Mouse (Mus musculus) myocyte (in vitro differentiated cells): ENCODE results near the gene Cldn22. TPM values are rescaled to one million over a fixed set of nuclear protein-coding genes. Genes with fewer than 3 reads are reported as not detected.

Experiments
- H3K27me3 ChIP-seq: one replicate; pipeline ENCODE4 v1.6.1; 2011; ENCODE audit not compliant: control insufficient read depth, insufficient read depth, insufficient read length
- H3K36me3 ChIP-seq: one replicate; pipeline ENCODE4 v1.6.1; 2011; ENCODE audit not compliant: control insufficient read depth, insufficient read depth
- H3K4me2 ChIP-seq: one replicate; pipeline ENCODE4 v1.6.1; 2011; ENCODE audit warnings: low read depth, control low read depth
- H3K4me3 ChIP-seq: one replicate; pipeline ENCODE4 v1.5.1; 2011; ENCODE audit warnings: mild to moderate bottlenecking, control low read depth, moderate library complexity
- H3K79me2 ChIP-seq: one replicate; pipeline ENCODE4 v1.6.1; 2011; ENCODE audit not compliant: control insufficient read depth, insufficient read depth
- H3ac ChIP-seq: one replicate; pipeline ENCODE4 v1.6.1; 2011; ENCODE audit not compliant: control insufficient read depth, insufficient read length
- CEBPB ChIP-seq: IDR thresholded peaks from 2 replicates; pipeline ENCODE4 v1.6.1; 2011; ENCODE audit warnings: mild to moderate bottlenecking, moderate library complexity; ENCODE audit not compliant: poor library complexity, insufficient read depth, severe bottlenecking
- E2F4 ChIP-seq: IDR thresholded peaks from one replicate; pipeline ENCODE4 v1.6.1; 2011; ENCODE audit warnings: mild to moderate bottlenecking, control low read depth, moderate library complexity; ENCODE audit not compliant: insufficient read depth
- MAX ChIP-seq: IDR thresholded peaks from one replicate; pipeline ENCODE4 v1.6.1; 2011; ENCODE audit warnings: low read depth, mild to moderate bottlenecking, control low read depth
- MYOD1 ChIP-seq, 3 experiments: IDR thresholded peaks; one replicate each; pipeline ENCODE4 v1.6.1; 2011; ENCODE audit warnings: control low read depth in 2 of 3, low read depth in 2 of 3, mild to moderate bottlenecking in 2 of 3, moderate library complexity in 1 of 3; ENCODE audit not compliant: insufficient read length in 2 of 3, control insufficient read depth in 1 of 3
- MYOG ChIP-seq, 3 experiments: IDR thresholded peaks; one replicate each; pipeline ENCODE4 v1.6.1; 2011; ENCODE audit warnings: control low read depth in 2 of 3, low read depth in 2 of 3, mild to moderate bottlenecking in 2 of 3; ENCODE audit not compliant: insufficient read length in 2 of 3, control insufficient read depth in 1 of 3, insufficient read depth in 1 of 3
- POLR2A ChIP-seq: IDR thresholded peaks from one replicate; pipeline ENCODE4 v1.6.1; 2011; ENCODE audit warnings: low read depth, mild to moderate bottlenecking, control low read depth, moderate library complexity; ENCODE audit not compliant: insufficient read length
- POLR2AphosphoS2 ChIP-seq: IDR thresholded peaks from one replicate; pipeline ENCODE4 v1.6.1; 2011; ENCODE audit warnings: low read depth, control low read depth; ENCODE audit not compliant: insufficient read length
- REST ChIP-seq: IDR thresholded peaks from one replicate; pipeline ENCODE4 v1.6.1; 2011; ENCODE audit warnings: mild to moderate bottlenecking, control low read depth, moderate library complexity; ENCODE audit not compliant: insufficient read depth, insufficient read length
- SRF ChIP-seq: IDR thresholded peaks from one replicate; pipeline ENCODE4 v1.6.1; 2011; ENCODE audit warnings: low read depth; ENCODE audit not compliant: control insufficient read depth, insufficient read length
- TCF12 ChIP-seq: IDR thresholded peaks from one replicate; pipeline ENCODE4 v1.6.1; 2011; ENCODE audit warnings: mild to moderate bottlenecking, control low read depth; ENCODE audit not compliant: poor library complexity, insufficient read depth, severe bottlenecking
- TCF3 ChIP-seq: IDR thresholded peaks from one replicate; pipeline ENCODE4 v1.6.1; 2011; ENCODE audit warnings: low read depth, control low read depth; ENCODE audit not compliant: insufficient read length
- USF1 ChIP-seq: IDR thresholded peaks from one replicate; pipeline ENCODE4 v1.6.1; 2011; ENCODE audit warnings: low read depth, mild to moderate bottlenecking, control low read depth, moderate library complexity
- polyA plus RNA-seq: library from polyadenylated mRNA; unstranded; fragments of >200 nt; fragmentation: generic; extraction: Trizol; gene quantifications from one replicate; pipeline ENCODE4 v1.2.1, GENCODE M21; 2012; ENCODE audit warnings: missing spikeins

Gene Cldn22
- not detected for polyA plus RNA-seq

DNA sequence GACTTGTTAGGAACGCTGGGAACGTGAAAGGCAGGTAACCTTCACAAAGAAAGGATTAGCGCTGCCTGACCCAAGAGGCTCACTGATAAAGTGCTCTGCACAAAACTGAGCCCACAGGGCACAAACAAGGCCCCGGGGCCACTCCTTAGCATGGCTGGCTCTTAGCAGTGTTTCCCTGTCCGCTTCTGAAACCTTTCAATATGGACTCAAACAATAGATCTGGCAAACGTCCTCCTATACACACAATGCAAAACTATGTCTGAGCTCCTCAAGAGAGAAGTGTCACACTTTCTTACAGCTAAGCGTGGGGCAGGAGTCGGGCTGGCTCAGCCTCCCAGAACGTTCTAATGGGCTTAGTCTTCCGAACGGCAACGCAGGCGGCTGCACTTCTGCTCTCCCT, at the start of gene Cldn22:
Gene Cldn22, plus strand, starts transcription at position 301 of the 400 bp plus-strand sequence.
- Histone ChIP-seq H3K36me3 (peaks cover 4% of the 10 kb centered on the region), H3K4me3 (no peak within 1 kb of the TSS), H3ac (no peak within 1 kb of the TSS), H3K27me3 (no peaks in the 10 kb centered on the region), H3K79me2 (no peaks in the 10 kb centered on the region), H3K4me2 (no peak within 1 kb of the TSS)
- TF ChIP-seq POLR2A = no peak

DNA sequence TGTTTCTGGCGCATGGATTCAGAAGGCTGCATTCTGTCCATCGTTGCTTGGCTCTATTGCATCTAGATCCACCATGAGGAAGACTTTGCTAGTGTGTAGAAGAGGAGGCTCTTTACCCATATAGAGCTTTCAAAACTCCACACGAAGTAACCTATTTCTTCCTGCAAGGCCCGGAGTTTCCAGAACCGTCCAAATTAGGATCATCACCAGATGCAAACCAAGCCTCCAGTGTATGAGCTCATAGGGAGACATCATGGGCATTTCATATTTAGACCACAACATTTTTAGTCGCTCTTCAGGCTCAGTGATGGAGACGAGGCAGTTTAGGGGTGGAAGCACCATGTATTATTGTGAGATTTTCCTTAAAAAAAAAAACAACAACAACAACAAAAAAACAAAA, 46.9 kb upstream of the Cldn22 start:
- no peaks in the 10 kb centered on the region for H3K27me3 ChIP-seq
- no peaks in the 10 kb centered on the region for H3K36me3 ChIP-seq
- H3K4me2 ChIP-seq = no peak overlapping the region
- H3K79me2 ChIP-seq = no peaks in the 10 kb centered on the region
- H3ac ChIP-seq = no peak overlapping the region
- no peak overlapping the region for H3K4me3 ChIP-seq
- TF ChIP-seq POLR2AphosphoS2 (no peak), TCF12 (no peak), POLR2A (no peak), E2F4 (no peak), MAX (no peak)

DNA sequence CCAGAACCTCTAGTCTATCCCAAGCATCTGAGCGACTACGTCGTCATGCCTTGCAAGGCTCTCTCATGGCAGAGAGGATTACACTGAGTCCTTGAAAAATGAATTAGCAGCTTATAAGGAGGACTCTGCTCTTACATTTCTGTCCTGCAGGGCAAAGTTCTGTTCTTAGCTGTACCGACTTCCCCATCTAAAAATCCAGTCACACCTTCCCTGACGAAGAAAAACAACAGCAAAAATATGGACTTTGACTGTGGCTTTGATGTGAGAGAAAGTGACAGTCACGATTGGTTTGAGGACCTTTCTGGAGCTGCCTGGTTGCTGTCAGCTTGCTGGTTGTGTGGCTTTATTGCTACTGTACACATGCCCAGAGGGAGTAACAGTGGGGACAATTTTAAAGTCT, 44.7 kb upstream of the Cldn22 start:
- Histone ChIP-seq H3K27me3 (no peaks in the 10 kb centered on the region), H3K79me2 (no peaks in the 10 kb centered on the region), H3K4me3 (no peak overlapping the region), H3K4me2 (no peak overlapping the region), H3ac (no peak overlapping the region), H3K36me3 (no peaks in the 10 kb centered on the region)
- no peak for TF ChIP-seq MYOG (IDR thresholded peaks at IDR 0.05; ENCODE audit: control insufficient read depth in 1 of 3, insufficient read depth in 1 of 3, insufficient read length in 2 of 3, low read depth in 2 of 3)
- TF ChIP-seq MYOD1 (IDR thresholded peaks at IDR 0.05; ENCODE audit: control insufficient read depth in 1 of 3, insufficient read length in 2 of 3, low read depth in 2 of 3) = no peak
- no peak for TF ChIP-seq POLR2A
- TF ChIP-seq POLR2AphosphoS2 = no peak
- no peak for TF ChIP-seq CEBPB
- no peak for TF ChIP-seq E2F4
- TF ChIP-seq REST = no peak
- no peak for TF ChIP-seq TCF12
- TF ChIP-seq TCF3 = no peak

GRCm38 (mm10) chr8:47781881-47782280, 42.4 kb upstream of the Cldn22 start:
- H3ac ChIP-seq = no peak overlapping the region
- no peaks in the 10 kb centered on the region for H3K36me3 ChIP-seq
- H3K4me2 ChIP-seq = no peak overlapping the region
- no peaks in the 10 kb centered on the region for H3K79me2 ChIP-seq
- TF ChIP-seq POLR2A = no peak
- TF ChIP-seq MAX = no peak
- no peak for TF ChIP-seq MYOD1 (IDR thresholded peaks at IDR 0.05; ENCODE audit: control insufficient read depth in 1 of 3, insufficient read length in 2 of 3, low read depth in 2 of 3)
- TF ChIP-seq SRF = no peak
- no peak for TF ChIP-seq USF1
- no peak for TF ChIP-seq MYOG (IDR thresholded peaks at IDR 0.05; ENCODE audit: control insufficient read depth in 1 of 3, insufficient read depth in 1 of 3, insufficient read length in 2 of 3, low read depth in 2 of 3)
- TF ChIP-seq REST = no peak
- TF ChIP-seq E2F4 = no peak
- TF ChIP-seq POLR2AphosphoS2 = no peak
- H3K27me3 ChIP-seq = no peaks in the 10 kb centered on the region
- H3K4me3 ChIP-seq = no peak overlapping the region

DNA sequence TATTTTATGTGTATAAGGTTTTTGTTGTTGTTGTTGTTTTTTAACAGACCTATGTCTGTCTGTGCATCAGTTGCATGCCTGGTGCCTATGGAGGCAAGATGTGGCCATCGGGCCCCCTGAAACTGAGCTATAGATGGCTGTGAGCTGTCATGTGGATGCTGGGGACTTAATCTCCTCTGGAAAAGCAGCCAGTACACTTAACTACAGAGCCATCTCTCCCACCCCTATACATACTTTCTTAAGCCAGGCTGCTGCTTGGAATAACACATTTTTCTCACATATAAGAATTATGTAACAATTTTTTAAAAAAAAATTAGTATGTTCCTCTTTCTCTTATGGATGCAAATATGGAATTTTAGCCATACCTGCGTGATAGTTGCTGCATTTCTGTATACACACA, 40.7 kb upstream of the Cldn22 start:
- no peak overlapping the region for H3ac ChIP-seq
- no peaks in the 10 kb centered on the region for H3K79me2 ChIP-seq
- no peak overlapping the region for H3K4me3 ChIP-seq
- H3K27me3 ChIP-seq = no peaks in the 10 kb centered on the region
- H3K4me2 ChIP-seq = no peak overlapping the region
- TF ChIP-seq E2F4 (no peak), REST (no peak), POLR2AphosphoS2 (no peak), CEBPB (no peak), USF1 (no peak), MYOD1 (IDR thresholded peaks at IDR 0.05; ENCODE audit: control insufficient read depth in 1 of 3, insufficient read length in 2 of 3, low read depth in 2 of 3) (no peak), SRF (no peak), TCF3 (no peak), POLR2A (no peak), TCF12 (no peak), MAX (no peak), MYOG (IDR thresholded peaks at IDR 0.05; ENCODE audit: control insufficient read depth in 1 of 3, insufficient read depth in 1 of 3, insufficient read length in 2 of 3, low read depth in 2 of 3) (no peak)
- no peaks in the 10 kb centered on the region for H3K36me3 ChIP-seq
